In the genomic region with DNA sequence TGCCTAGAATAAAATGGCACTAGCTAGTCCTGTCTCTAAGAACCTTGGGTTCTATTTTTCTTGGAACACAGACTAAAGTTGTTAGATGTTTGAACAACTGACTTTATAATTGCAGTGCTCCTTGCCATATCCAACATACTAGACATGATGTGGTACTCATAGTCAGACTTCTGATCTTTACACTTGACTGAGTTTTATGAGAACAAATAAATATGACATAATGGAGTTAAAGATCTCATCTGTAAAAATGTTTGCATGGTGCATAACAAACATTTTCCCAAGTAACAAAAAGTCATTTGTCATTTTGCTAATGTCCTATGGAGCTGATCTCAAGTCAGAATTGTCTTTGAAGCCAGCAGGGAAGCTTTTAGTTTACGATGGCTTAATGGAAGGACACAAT, we compare ENCODE assay signal across 17 mouse cellular contexts.
"Had no signal": no experiment of that assay in that cellular context is flagged by ENCODE, and none has a peak within 500 bp of the region (broad histone marks: within the 10 kb centered on the region; RNA-seq: fewer than 3 reads in every experiment).

No protein-coding gene starts in this region.

- H3K9me3 ChIP-seq: lung, embryonic 15.5 days; megakaryocyte, embryonic 14.5 days; midbrain, embryonic 13.5 days; midbrain, embryonic 15.5 days; neural tube, embryonic 12.5 days; stomach, embryonic 15.5 days had no signal

- H3K9ac ChIP-seq: lung, embryonic 15.5 days; midbrain, embryonic 13.5 days; midbrain, embryonic 15.5 days; neural tube, embryonic 12.5 days; stomach, embryonic 15.5 days had no signal

- H3K4me1 ChIP-seq: lung, embryonic 15.5 days; megakaryocyte, embryonic 14.5 days; midbrain, embryonic 13.5 days; midbrain, embryonic 15.5 days; neural tube, embryonic 12.5 days; stomach, embryonic 15.5 days had no signal

- H3K27ac ChIP-seq: lung, embryonic 15.5 days; macrophage; midbrain, embryonic 13.5 days; midbrain, embryonic 15.5 days; neural tube, embryonic 12.5 days; stomach, embryonic 15.5 days; stomach, postnatal 0 days had no signal

- ATAC-seq: lung, postnatal 0 days; midbrain, embryonic 13.5 days; midbrain, embryonic 15.5 days had no signal

- DNase-seq: lung, adult 2 months; lung, postnatal 14 days; lung, postnatal 36 days; right cerebral cortex, postnatal 14 days; thymus, adult 2 months; thymus, postnatal 25 days; thymus, postnatal 4 days had no signal

- H3K4me2 ChIP-seq: lung, embryonic 15.5 days; midbrain, embryonic 11.5 days; midbrain, embryonic 13.5 days; midbrain, embryonic 15.5 days; neural tube, embryonic 12.5 days; stomach, embryonic 15.5 days had no signal

- H3K36me3 ChIP-seq: lung, embryonic 15.5 days; midbrain, embryonic 13.5 days; midbrain, embryonic 15.5 days; neural tube, embryonic 12.5 days; stomach, embryonic 15.5 days had no signal

- H3K4me3 ChIP-seq: lung, embryonic 15.5 days; megakaryocyte, embryonic 14.5 days; midbrain, embryonic 13.5 days; midbrain, embryonic 15.5 days; neural tube, embryonic 12.5 days; stomach, embryonic 15.5 days had no signal

- H3K27me3 ChIP-seq: lung, embryonic 15.5 days; megakaryocyte, embryonic 14.5 days; midbrain, embryonic 13.5 days; midbrain, embryonic 15.5 days; neural tube, embryonic 12.5 days; stomach, embryonic 15.5 days had no signal
